Mouse (Mus musculus): Measurements from ENCODE around the gene Khdrbs2.

GRCm38 (mm10) chr1:32352076-32352475 is 179.6 kb downstream of the Khdrbs2 start:
- TF ChIP-seq CTCF (IDR thresholded peaks at IDR 0.05; ENCODE audit: control insufficient read depth, insufficient read depth, low read length) (no peak), POLR2A (IDR thresholded peaks at IDR 0.05; ENCODE audit: borderline replicate concordance, control insufficient read depth, low read depth, low read length) (no peak)

All from bone marrow, adult 2 months (tissue).